Mouse (Mus musculus): Measurements from ENCODE around the gene Aldh9a1.
"Not testable (repeated sequence)": the region's sequence is repeated elsewhere in the genome, so short reads cannot be mapped to it uniquely, and the experiment has no call there.

Gene Aldh9a1

DNA sequence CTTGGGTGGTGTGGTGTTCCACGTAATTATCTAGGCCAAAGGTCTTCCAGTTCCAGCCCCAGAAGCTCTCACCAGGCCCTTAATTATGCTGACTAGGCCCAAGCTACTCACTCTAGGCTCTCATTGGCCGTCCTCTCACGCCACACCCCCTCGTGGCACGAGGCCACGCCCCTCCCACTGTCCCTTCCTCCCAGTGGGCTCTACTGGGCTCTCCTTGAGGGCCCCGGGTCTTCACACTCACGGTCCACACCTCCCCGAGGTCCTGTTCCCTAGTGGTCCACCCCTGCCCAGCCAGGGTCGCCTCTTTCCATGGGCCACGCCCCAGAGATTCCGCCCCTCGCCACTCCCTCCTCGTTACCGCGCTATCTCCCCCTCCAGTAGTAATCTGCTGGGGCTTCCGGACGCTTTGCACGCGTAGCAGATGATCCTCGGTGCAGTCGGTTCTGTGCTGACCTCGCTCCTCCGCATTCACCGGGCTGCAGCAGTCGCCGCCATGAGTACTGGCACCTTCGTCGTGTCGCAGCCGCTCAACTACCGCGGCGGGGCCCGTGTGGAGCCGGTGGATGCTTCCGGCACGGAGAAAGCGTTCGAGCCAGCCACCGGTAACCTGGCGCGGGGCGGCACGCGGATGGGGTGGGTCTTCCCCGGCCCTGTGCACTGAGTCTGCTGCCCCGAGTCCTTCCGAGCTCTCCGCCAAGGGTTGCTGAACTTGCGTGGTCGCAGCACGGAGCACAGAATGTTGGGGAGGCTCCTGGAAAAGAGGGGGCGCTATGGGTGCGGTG, at the start of gene Aldh9a1:
Aldh9a1 (plus strand) TSS at position 177 of the 782 bp plus-strand sequence.
- peak; percentile 88 for DNase-seq (ENCODE audit: low spot score)

DNA sequence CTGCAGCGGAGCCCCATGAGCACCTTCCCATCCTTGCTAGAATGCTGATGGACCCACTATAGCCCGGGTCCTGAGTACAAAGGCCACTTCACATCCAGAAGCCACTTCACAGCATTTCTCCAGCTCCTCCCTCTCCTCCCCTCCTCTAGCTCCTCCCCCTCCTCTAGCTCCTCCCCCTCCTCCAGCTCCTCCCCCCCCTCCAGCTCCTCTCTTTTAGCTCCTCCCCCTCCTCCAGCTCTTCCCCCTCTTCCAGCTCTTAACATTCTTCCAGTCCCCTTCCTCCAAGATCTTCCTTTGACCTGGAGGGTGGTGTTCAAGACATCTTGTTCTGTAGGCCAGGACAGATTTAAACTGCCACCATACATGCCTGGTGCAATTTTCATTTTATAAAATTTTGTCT, 49.7 kb upstream of the Aldh9a1 start:
- DNase-seq (ENCODE audit: low spot score), result no peak

GRCm38 (mm10) chr1:167305501-167306137, 44.2 kb upstream of the Aldh9a1 start:
- DNase-seq (ENCODE audit: low spot score), result no peak

DNA sequence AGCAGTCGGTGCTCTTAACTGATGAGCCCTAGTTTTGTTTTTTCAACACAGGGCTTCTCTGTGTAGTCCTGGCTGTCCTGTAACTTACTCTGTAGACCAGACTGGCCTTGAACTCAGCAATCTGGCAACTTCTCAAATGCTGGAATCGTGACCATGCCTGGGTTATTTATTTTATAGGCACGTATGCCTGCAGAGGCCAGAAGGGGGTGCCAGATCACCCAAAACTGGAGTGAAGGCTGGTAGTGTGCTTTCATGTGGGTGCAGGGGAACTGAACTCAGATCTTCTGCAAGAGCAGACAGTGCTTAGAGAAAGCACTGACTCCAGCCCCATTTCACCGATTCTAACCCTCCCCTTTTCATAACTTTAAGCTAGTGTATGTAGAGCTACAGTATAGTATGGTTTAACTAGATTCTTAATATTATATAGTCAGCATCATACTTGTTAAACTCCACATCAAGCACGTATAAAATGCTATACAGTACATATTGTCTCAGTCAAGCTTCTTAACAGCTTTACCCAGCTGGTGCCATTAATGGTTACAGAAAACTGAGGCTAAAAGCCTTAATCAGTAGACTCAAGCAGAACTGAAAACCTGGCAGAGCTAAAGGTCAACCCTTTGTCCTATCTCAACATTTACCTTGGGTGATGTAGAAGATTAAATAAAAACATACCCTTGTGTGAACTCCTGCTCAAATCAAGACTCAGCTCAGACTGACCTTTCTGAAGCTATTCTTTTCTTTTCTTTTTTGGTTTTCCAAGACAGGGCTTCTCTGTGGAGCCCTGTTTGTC, 43.1 kb upstream of the Aldh9a1 start:
- DNase-seq (ENCODE audit: low spot score), result peak; percentile 47

DNA sequence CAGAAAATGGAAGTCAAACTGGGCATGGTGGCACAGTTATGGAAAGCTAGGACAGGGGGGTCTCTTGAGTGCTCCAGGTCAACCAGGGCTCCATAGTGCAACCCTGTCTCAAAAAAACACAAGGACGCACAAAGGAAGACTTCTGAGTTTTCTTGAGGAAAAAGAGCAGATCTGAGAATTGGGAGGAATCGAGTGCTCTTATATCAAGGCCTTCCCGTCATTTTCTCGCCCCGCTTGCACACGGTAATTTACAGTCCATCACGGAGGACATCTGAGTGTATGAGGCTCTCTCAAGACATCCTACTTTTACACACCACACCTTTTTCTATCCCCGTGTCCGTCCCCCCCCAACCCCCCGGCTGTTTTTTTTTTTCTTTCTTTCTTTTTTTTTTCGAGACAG, 42.1 kb upstream of the Aldh9a1 start:
- DNase-seq (ENCODE audit: low spot score), result no peak

DNA sequence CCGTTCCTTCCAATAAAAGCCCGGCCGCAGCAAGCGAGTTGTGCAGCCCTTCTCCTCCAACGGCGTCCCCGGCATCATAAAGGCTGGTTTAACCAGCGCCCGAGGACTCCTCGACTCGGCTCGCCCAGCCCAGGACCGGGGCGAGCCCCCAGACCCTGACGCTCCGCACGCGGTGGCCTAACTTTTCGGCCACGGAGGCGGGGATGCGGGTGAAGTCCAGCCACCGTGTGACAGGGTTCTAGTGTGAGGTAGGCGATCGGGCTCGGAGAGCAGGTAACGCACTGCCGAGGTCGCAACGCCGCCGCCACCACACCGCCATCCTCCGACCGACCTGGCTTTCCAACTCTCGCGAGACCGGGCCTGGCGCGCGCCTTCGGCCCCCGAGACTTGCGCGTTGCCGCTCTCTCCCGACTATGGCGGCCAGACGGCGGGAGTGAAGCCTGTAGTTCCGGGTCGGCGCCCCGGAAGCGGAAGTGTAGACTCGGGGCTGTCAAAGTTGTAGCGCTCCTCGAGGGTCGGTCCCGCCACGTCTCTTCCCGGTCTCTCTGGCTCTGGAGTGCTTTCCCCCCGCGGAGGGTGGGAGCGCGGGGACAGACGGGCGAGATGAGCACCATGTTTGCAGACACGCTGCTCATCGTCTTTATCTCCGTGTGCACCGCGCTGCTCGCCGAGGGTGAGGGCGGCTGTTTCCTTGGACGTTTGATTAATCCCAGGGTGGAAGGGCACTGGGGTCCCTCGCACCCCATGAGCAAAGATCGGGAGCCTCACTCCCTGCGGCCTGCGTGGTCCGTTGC, 41.3 kb upstream of the Aldh9a1 start, which contains the start of gene Tmco1:
Tmco1 (plus strand) TSS at position 118 of the 794 bp plus-strand sequence.
- DNase-seq (ENCODE audit: low spot score), result peak; percentile 98

- no peak for DNase-seq (ENCODE audit: low spot score)
Observed at GRCm38 (mm10) chr1:167312367-167312766, 37.4 kb upstream of the Aldh9a1 start.

DNA sequence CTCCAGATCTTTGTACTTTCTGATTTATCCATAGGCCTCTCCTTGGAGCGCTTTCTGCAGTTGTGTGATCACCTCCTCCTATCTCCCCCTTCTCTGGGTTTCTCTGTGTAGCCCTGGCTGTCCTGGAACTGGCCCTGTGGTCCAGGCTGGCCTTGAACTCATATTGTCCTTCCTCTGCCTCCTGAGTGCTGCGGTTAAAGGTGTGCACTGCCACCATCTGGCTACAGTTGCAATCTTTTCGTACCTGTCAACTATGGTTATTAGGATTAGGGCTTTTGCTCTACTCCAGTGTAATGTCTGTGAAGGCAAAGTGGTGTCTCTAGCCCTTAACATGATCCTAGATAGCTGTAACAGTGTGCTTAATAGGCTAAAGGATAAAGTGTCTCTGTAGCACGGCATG, 36.6 kb upstream of the Aldh9a1 start:
- DNase-seq (ENCODE audit: low spot score), result no peak

DNA sequence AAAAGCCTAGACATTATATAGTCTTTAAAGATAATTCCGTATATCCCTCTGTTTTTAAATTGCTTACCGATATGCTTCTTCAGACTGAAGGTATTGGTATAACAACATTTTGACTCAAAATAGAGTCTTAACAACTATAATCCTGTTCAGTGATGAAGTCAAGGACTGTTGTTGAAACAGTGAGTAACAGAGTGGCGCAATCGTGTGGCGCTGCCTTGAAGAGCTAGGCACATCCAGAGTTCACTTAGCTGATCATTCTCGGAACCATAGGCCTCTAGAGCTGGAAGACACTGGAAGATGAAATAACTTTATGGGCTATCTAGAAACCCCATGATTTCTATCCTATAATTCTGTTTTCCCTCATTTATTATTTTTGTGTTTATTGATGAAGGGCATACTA, 28.1 kb upstream of the Aldh9a1 start:
- no peak for DNase-seq (ENCODE audit: low spot score)

- DNase-seq (ENCODE audit: low spot score), result no peak
Observed at GRCm38 (mm10) chr1:167328776-167329175, 21.0 kb upstream of the Aldh9a1 start.

GRCm38 (mm10) chr1:167331106-167331505, 18.7 kb upstream of the Aldh9a1 start:
- no peak for DNase-seq (ENCODE audit: low spot score)

DNA sequence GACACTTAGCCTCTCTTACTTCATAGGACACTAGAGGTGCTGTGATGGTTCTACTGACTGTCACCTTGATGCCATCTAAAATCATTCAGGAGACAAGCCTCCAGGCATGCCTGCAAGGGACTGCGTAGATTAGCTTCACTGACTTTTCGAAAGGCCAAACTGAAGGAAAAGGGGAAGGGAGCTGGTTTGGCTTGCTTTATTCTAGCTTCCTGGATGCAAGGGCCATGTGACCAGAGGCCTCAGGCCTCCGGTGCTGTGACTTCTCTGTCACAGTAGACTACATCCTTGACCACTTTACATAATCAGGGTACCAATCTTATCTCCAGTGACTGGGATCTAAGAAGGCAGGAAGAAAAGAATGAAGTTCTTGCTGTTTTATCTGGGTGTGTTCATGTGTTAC, 13.4 kb upstream of the Aldh9a1 start:
- DNase-seq (ENCODE audit: low spot score), result no peak

GRCm38 (mm10) chr1:167337463-167338095, 12.2 kb upstream of the Aldh9a1 start:
- DNase-seq (ENCODE audit: low spot score), result peak; percentile 97

- DNase-seq (ENCODE audit: low spot score), result no peak
Observed at GRCm38 (mm10) chr1:167339177-167339781, 10.5 kb upstream of the Aldh9a1 start.

- DNase-seq (ENCODE audit: low spot score), result peak; percentile 28
Observed at GRCm38 (mm10) chr1:167340111-167340787, 9.5 kb upstream of the Aldh9a1 start.

DNA sequence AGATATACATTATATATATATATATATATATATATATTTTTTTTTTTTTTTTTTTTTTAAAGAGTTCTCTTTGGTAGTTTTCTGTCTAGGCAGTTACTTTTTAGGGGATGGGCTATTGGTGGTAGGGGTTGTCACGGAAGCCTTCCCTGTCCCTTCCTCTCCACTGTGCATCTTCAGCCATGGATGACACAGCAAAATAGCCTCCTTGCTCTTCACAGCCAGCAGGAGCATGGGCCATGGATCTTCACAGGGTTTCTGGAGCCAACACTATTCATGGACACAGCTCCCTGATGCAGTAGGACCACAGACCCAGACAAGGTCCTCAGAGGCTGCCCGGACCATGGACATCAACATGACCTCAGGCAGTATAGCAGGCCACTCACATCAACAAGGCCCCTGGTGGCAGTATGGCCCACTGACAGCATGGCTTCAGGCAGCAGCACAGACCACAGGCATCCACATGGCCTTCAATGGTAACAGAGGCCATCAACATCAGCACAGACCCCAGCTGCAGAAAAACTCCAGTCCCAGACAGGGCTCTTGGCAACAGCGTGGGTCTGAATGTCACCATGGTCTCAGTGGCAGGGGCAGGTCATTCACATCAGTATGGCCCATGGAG, 8.8 kb upstream of the Aldh9a1 start:
- no peak for DNase-seq (ENCODE audit: low spot score)

DNA sequence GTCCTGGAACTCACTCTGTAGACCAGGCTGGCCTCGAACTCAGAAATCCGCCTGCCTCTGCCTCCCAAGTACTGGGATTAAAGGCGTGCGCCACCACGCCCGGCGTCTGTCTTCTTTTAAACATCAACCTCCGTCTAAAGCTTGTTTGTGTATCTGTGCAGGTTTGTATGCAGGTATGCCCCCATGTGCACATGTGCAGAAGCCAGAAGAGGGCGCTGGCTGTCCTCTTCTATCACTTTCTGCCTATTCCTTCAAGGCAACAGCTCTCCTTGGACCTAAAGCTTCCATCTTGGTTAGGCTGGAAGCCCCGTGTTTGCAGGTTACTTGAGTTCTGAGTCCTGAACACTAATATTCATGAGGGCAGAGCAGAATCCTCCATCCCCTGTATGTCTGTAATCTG, 7.0 kb upstream of the Aldh9a1 start:
- no peak for DNase-seq (ENCODE audit: low spot score)

GRCm38 (mm10) chr1:167345994-167346520, 3.7 kb upstream of the Aldh9a1 start:
- not testable (repeated sequence) for DNase-seq (ENCODE audit: low spot score)

GRCm38 (mm10) chr1:167349206-167349605, 585 bp upstream of the Aldh9a1 start:
- not testable (repeated sequence) for DNase-seq (ENCODE audit: low spot score)
